Mouse (Mus musculus) splenic B cell, adult 2 months (primary cell): ENCODE measurements around the gene Ckap2l.

Experiments
- DNase-seq: peaks from one replicate; pipeline ENCODE4 v3.0.0-alpha.2; 2011; ENCODE audit warnings: low read depth, low spot score
- H3K27me3 ChIP-seq: 2 replicates; pipeline ENCODE4 v1.6.1; 2012; ENCODE audit warnings: mild to moderate bottlenecking, low read length, moderate library complexity, mixed read lengths; ENCODE audit not compliant: control insufficient read depth, poor library complexity, insufficient read depth, severe bottlenecking
- H3K36me3 ChIP-seq: 2 replicates; pipeline ENCODE4 v1.6.1; 2012; ENCODE audit warnings: mild to moderate bottlenecking, low read length, moderate library complexity, mixed read lengths; ENCODE audit not compliant: control insufficient read depth, poor library complexity, insufficient read depth, severe bottlenecking

The Ckap2l gene

GRCm38 (mm10) chr2:129253631-129253970, 43.4 kb downstream of the Ckap2l start:
- H3K27me3 ChIP-seq = no peaks in the 10 kb centered on the region
- H3K36me3 ChIP-seq = no peaks in the 10 kb centered on the region

GRCm38 (mm10) chr2:129252836-129253630, 44.0 kb downstream of the Ckap2l start:
- no peak for DNase-seq
- no peaks in the 10 kb centered on the region for H3K36me3 ChIP-seq

More at GRCm38 (mm10) chr2:129253631-129253970, 43.4 kb downstream of the Ckap2l start:
- DNase-seq = no peak

GRCm38 (mm10) chr2:129249321-129249720, 47.7 kb downstream of the Ckap2l start:
- H3K36me3 ChIP-seq = no peaks in the 10 kb centered on the region
- no peak for DNase-seq
- H3K27me3 ChIP-seq = no peaks in the 10 kb centered on the region

More at GRCm38 (mm10) chr2:129252836-129253630, 44.0 kb downstream of the Ckap2l start:
- no peaks in the 10 kb centered on the region for H3K27me3 ChIP-seq

GRCm38 (mm10) chr2:129247707-129248121, 49.3 kb downstream of the Ckap2l start:
- no peaks in the 10 kb centered on the region for H3K27me3 ChIP-seq
- no peaks in the 10 kb centered on the region for H3K36me3 ChIP-seq
- DNase-seq = no peak

GRCm38 (mm10) chr2:129246924-129247323, 50.1 kb downstream of the Ckap2l start:
- H3K36me3 ChIP-seq = no peaks in the 10 kb centered on the region
- no peak for DNase-seq
- no peaks in the 10 kb centered on the region for H3K27me3 ChIP-seq

- H3K27me3 ChIP-seq = no peaks in the 10 kb centered on the region
- DNase-seq = no peak
- no peaks in the 10 kb centered on the region for H3K36me3 ChIP-seq
Measured at GRCm38 (mm10) chr2:129246436-129246835, 50.6 kb downstream of the Ckap2l start.

GRCm38 (mm10) chr2:129245618-129246017, 51.4 kb downstream of the Ckap2l start:
- H3K27me3 ChIP-seq = no peaks in the 10 kb centered on the region
- DNase-seq = no peak
- H3K36me3 ChIP-seq = no peaks in the 10 kb centered on the region

- Histone ChIP-seq H3K27me3 (no peaks in the 10 kb centered on the region), H3K36me3 (no peaks in the 10 kb centered on the region)
- DNase-seq = no peak
Measured at GRCm38 (mm10) chr2:129244446-129245120, 52.4 kb downstream of the Ckap2l start.

GRCm38 (mm10) chr2:129243786-129244185, 53.2 kb downstream of the Ckap2l start:
- DNase-seq = no peak
- H3K27me3 ChIP-seq = no peaks in the 10 kb centered on the region
- no peaks in the 10 kb centered on the region for H3K36me3 ChIP-seq

- DNase-seq = no peak
- H3K36me3 ChIP-seq = no peaks in the 10 kb centered on the region
- H3K27me3 ChIP-seq = no peaks in the 10 kb centered on the region
Measured at GRCm38 (mm10) chr2:129243005-129243404, 54.0 kb downstream of the Ckap2l start.

GRCm38 (mm10) chr2:129241845-129242833, 54.9 kb downstream of the Ckap2l start:
- no peaks in the 10 kb centered on the region for H3K36me3 ChIP-seq
- DNase-seq = no peak
- no peaks in the 10 kb centered on the region for H3K27me3 ChIP-seq

- DNase-seq = no peak
- no peaks in the 10 kb centered on the region for H3K36me3 ChIP-seq
- no peaks in the 10 kb centered on the region for H3K27me3 ChIP-seq
Measured at GRCm38 (mm10) chr2:129240726-129241432, 56.1 kb downstream of the Ckap2l start.

GRCm38 (mm10) chr2:129236526-129236925, 60.5 kb downstream of the Ckap2l start:
- Histone ChIP-seq H3K36me3 (no peaks in the 10 kb centered on the region), H3K27me3 (no peaks in the 10 kb centered on the region)
- DNase-seq = no peak

GRCm38 (mm10) chr2:129234731-129235130, 62.3 kb downstream of the Ckap2l start:
- no peaks in the 10 kb centered on the region for H3K36me3 ChIP-seq
- H3K27me3 ChIP-seq = no peaks in the 10 kb centered on the region
- DNase-seq = no peak
